Mouse (Mus musculus): ENCODE results near the gene Pdzrn3.

- no peak for TF ChIP-seq CTCF (IDR thresholded peaks at IDR 0.05; ENCODE audit: borderline replicate concordance, insufficient read depth, low read depth, low read length)
- no peak for TF ChIP-seq POLR2A (IDR thresholded peaks at IDR 0.05; ENCODE audit: borderline replicate concordance, insufficient read depth, low read length)
These were observed 6.8 kb upstream of the Pdzrn3 start for GRCm38 (mm10) chr6:101384476-101384875.
